Mouse (Mus musculus) spleen, postnatal 0 days (tissue): ENCODE data around the gene Krt33a. TPM values are rescaled to one million over a fixed set of nuclear protein-coding genes. Genes with fewer than 3 reads are reported as not detected.

Source experiments
- polyA plus RNA-seq: library from polyadenylated mRNA; unstranded; fragments of >200 nt; fragmentation: Nextera tagmentation; extraction: Ambion mirVana; gene quantifications from 2 replicates; pipeline ENCODE4 v1.2.1, GENCODE M21; 2015

Gene Krt33a
- not detected in 2 replicates for polyA plus RNA-seq

DNA sequence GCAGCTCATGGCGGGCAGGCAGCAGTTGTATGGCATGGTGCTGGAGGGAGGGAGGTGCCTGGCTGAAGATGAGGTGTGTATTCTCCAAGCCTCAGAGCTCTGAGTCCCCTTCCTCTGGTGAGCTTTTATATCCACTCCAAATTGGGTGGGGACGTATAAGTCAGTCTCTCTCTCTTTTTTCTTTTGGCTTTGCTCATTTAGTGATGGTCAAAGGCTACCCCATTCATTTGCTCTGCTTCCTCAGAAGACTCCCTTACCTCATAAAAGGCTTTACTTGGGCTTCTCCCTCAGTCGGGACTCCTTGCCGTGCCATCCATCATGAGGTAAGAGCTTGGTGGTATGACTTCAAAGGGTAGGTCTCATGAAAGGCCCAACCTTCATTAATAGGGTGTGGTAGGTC, at the start of gene Krt33a:
TSS of gene Krt33a (minus strand) at position 101 of the 400 bp plus-strand sequence.

DNA sequence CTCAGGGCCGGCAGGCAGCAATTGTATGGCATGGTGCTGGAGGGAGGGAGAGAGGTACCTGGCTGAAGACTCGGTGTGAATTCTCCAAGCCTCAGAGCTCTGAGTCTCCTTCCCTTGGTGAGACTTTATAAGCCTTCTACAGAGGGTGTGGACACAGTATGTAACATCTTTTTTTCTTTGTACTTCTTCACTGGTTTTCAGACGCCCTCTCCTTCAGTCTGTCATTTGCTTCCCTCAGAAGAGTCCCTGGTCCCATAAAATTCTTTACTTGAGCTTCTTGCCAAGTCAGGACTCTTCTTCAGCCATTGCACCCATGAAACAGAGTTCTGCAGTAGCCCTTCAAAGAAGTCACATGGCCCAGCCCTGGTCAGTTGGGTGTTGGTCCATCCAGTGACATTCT, 34.4 kb upstream of the Krt33a start, which contains the start of gene Krt31:
TSS of gene Krt31 (minus strand) at position 101 of the 400 bp plus-strand sequence.

DNA sequence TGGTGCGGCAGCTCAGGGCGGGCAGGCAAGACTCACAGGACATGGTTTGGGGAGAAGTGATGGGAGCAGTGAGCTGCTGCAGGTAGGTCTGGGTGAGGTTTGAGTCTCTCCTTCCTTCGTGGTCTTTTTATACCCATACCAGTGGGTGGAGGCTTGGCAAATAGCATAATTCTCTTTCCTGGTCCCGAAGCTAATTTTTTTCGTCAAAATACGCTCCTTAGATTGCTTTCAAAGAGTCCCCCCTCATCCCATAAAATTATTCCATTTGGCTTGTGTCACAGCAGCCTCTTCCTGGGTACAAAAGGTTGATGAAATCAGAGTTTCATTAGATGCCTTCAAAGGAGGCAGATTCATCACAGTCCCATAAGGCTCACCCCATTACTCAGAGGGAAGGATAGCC, 25.4 kb upstream of the Krt33a start, which contains the start of gene Krt34:
TSS of gene Krt34 (minus strand) at position 101 of the 400 bp plus-strand sequence.

DNA sequence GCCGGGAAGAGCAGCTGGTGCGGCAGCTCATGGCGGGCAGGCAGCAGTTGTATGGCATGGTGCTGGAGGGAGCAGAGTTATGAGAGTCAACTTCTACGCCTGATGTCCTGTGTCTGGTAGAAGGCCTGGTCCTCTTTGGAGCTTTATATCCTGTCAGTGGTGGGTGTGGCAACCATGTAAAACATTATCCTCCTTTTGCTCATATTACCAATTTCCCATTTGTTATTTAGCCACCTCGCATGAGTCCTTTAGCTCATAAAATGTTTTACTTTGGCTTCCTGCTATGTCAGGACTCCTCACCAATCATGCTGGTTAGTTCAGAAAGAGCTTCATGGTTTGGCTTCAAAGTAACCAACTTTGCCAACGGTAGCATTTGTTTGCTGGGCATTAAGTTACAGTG, 13.8 kb upstream of the Krt33a start, which contains the start of gene Krt33b:
TSS of gene Krt33b (minus strand) at position 101 of the 400 bp plus-strand sequence.

DNA sequence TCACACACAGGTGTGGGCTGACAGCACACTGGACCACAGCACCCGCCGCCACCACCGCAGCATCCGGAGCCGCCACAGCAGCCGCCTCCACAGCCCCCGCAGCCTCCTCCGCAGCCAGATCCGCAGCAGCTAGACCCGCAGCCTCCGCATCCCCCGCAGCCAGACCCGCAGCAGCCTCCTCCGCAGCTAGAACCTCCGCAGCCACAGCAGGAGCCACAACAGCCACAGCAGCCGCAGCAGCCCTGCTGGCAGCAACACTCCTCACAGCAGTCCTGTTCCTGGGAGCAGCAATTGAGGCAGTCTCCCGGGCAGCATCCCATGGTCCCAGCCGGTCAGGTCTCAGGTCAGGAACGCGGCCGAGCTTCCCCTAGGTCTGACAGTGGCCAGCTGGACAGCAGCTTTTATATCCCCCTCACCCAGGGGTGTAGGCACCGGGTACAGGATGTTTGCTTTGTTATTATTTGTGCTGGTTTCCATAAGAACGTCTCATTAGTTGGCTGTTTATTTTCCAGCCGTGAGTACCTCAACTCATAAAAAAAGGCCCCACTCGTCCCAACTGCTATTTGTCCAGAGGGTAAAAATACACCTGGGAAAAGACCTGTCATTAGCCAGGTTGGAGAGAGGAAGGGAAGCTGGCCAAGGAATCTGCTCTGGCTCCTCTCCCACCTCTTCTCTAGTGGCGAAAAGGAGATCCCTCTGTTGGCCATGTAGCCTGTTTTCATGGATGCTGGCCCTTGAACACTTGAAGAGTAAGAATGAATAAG, 22.2 kb downstream of the Krt33a start, which contains the start of gene Krtap17-1:
TSS of gene Krtap17-1 (minus strand) at position 375 of the 764 bp plus-strand sequence.

DNA sequence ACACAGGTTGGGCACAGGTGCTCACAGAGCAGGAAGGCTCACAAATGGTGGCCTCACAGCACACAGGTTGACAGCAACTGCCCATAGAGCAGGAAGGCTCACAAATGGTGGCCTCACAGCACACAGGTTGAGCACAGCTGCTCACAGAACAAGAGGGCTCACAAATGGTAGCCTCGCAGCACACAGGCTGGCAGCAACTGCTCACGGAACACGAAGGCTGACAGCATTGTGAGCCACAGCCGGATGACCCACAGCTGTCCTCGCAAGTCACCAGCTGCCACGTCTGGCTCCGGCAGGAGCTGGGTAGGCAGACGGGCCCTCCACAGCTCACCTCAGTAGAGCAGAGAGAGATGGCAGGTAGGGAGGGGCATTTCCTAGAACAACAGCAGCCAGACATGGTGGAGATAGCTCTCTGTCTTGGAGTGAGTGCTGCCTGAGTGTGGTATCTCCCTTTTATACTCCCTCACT, 29.8 kb downstream of the Krt33a start, which contains the start of gene Krtap16-1:
TSS of gene Krtap16-1 (minus strand) at position 418 of the 468 bp plus-strand sequence.

DNA sequence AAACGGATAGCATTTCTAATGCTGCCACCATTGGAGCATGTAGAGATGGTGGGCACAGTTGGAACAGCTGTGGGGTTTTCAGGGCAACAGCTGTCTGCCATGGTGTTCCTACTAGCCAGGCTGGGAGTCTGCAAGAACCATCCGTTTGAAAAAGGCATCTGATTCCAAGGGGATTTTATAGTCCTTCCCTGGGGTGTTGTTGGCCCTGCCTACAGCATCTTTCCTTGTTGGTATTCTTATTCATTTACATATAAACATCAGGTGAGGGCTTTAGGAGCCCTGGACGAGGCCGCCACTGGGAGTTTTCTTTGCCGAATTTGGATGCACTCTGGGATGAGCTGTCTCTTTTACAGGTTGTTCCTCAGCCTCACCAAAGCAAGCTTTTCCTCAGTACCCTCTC, 37.1 kb downstream of the Krt33a start, which contains the start of gene Krtap29-1:
TSS of gene Krtap29-1 (minus strand) at position 101 of the 400 bp plus-strand sequence.

Other genes starting within 250 kb of the Krt33a start
- gene Gm11595, start 243.3 kb downstream of the Krt33a start, polyA plus RNA-seq: not detected in 2 replicates
- not detected in 2 replicates for gene Krtap4-8, start 235.5 kb downstream of the Krt33a start, polyA plus RNA-seq
- gene Krtap4-9, start 231.0 kb downstream of the Krt33a start, polyA plus RNA-seq: not detected in 2 replicates
- not detected in 2 replicates for gene Gm11596, start 222.7 kb downstream of the Krt33a start, polyA plus RNA-seq
- gene Gm11569, start 217.3 kb downstream of the Krt33a start, polyA plus RNA-seq: not detected in 2 replicates
- not detected in 2 replicates for gene Gm11554, start 211.8 kb downstream of the Krt33a start, polyA plus RNA-seq
- not detected in 2 replicates for gene Krtap4-13, start 206.3 kb downstream of the Krt33a start, polyA plus RNA-seq
- gene Gm11564, start 200.5 kb downstream of the Krt33a start, polyA plus RNA-seq: not detected in 2 replicates
- gene 2300003K06Rik, start 178.1 kb downstream of the Krt33a start, polyA plus RNA-seq: not detected in 2 replicates
- not detected in 2 replicates for gene Krtap4-16, start 164.6 kb downstream of the Krt33a start, polyA plus RNA-seq
- not detected in 2 replicates for gene Gm11568, start 158.3 kb downstream of the Krt33a start, polyA plus RNA-seq
- not detected in 2 replicates for gene Gm11559, start 151.7 kb downstream of the Krt33a start, polyA plus RNA-seq
- gene Krtap9-1, start 142.8 kb downstream of the Krt33a start, polyA plus RNA-seq: not detected in 2 replicates
- gene Gm11567, start 137.0 kb downstream of the Krt33a start, polyA plus RNA-seq: not detected in 2 replicates
- not detected in 2 replicates for gene Krtap31-1, start 108.3 kb downstream of the Krt33a start, polyA plus RNA-seq
- gene Gm11565, start 101.5 kb downstream of the Krt33a start, polyA plus RNA-seq: not detected in 2 replicates
- gene Krtap31-2, start 79.9 kb downstream of the Krt33a start, polyA plus RNA-seq: not detected in 2 replicates
- gene Krtap9-5, start 67.7 kb downstream of the Krt33a start, polyA plus RNA-seq: not detected in 2 replicates
- not detected in 2 replicates for gene Krtap29-1, start 37.2 kb downstream of the Krt33a start, polyA plus RNA-seq
- gene Krtap16-1, start 29.6 kb downstream of the Krt33a start, polyA plus RNA-seq: not detected in 2 replicates
- not detected in 2 replicates for gene Krtap17-1, start 22.2 kb downstream of the Krt33a start, polyA plus RNA-seq
- gene Krt33b, start 13.7 kb upstream of the Krt33a start, polyA plus RNA-seq: not detected in 2 replicates
- gene Krt34, start 25.3 kb upstream of the Krt33a start, polyA plus RNA-seq: not detected in 2 replicates
- not detected in 2 replicates for gene Krt31, start 34.3 kb upstream of the Krt33a start, polyA plus RNA-seq
- not detected in 2 replicates for gene Krt32, start 72.0 kb upstream of the Krt33a start, polyA plus RNA-seq
- gene Krt35, start 80.0 kb upstream of the Krt33a start, polyA plus RNA-seq: not detected in 2 replicates
- gene Krt36, start 89.4 kb upstream of the Krt33a start, polyA plus RNA-seq: not detected in 2 replicates
- 0.12 and 0.38 TPM in 2 replicates for gene Krt13, start 105.4 kb upstream of the Krt33a start, polyA plus RNA-seq
- 1.00 and 1.1 TPM in 2 replicates for gene Krt15, start 119.7 kb upstream of the Krt33a start, polyA plus RNA-seq
- gene Krt19, start 132.5 kb upstream of the Krt33a start, polyA plus RNA-seq: 39.8 and 40.8 TPM in 2 replicates
- gene Krt9, start 177.0 kb upstream of the Krt33a start, polyA plus RNA-seq: not detected in 2 replicates
- gene Krt14, start 191.3 kb upstream of the Krt33a start, polyA plus RNA-seq: 7.3 and 10.0 TPM in 2 replicates
- gene Krt16, start 232.7 kb upstream of the Krt33a start, polyA plus RNA-seq: not detected in 2 replicates
- 0.35 and 0.47 TPM in 2 replicates for gene Krt17, start 244.8 kb upstream of the Krt33a start, polyA plus RNA-seq